Mouse (Mus musculus) neural tube, embryonic 14.5 days (tissue): ENCODE measurements at regions not wholly inside any gene's neighbourhood (a gene's known extent, or its start where the extent isn't known, plus 50 kb on each side); places are given as distances from the start of the nearest gene placed in this dataset.

Source experiments
- ATAC-seq: fragments of 200-750 bp; cut with Nextera tagmentation; 2 replicates; pipeline ENCODE4 v1.8.0; 2017; ENCODE audit warnings: low read depth, mild to moderate bottlenecking, moderate TSS enrichment, moderate library complexity
- H3K27ac ChIP-seq: fragments of 300-500 bp; sonication (generic); 2 replicates; pipeline ENCODE4 v1.5.1; 2014; ENCODE audit warnings: low read depth, mild to moderate bottlenecking, control low read depth, low read length, moderate library complexity, mixed read lengths
- H3K27me3 ChIP-seq: fragments of 300-500 bp; sonication (generic); 2 replicates; pipeline ENCODE4 v1.6.1; 2014; ENCODE audit warnings: low read length; ENCODE audit not compliant: control insufficient read depth, insufficient read depth
- H3K36me3 ChIP-seq: fragments of 300-500 bp; sonication (generic); 2 replicates; pipeline ENCODE4 v1.6.1; 2014; ENCODE audit warnings: low read length, mixed read lengths; ENCODE audit not compliant: control insufficient read depth, insufficient read depth
- H3K4me1 ChIP-seq: fragments of 300-500 bp; sonication (generic); 2 replicates; pipeline ENCODE4 v1.6.1; 2014; ENCODE audit warnings: low read length; ENCODE audit not compliant: control insufficient read depth, insufficient read depth
- H3K4me2 ChIP-seq: fragments of 300-500 bp; sonication (generic); 2 replicates; pipeline ENCODE4 v1.6.1; 2014; ENCODE audit warnings: mild to moderate bottlenecking, low read depth, low read length, control low read depth
- H3K4me3 ChIP-seq: fragments of 300-500 bp; sonication (generic); 2 replicates; pipeline ENCODE4 v1.5.1; 2014; ENCODE audit warnings: low read depth, low read length, control low read depth, mixed read lengths
- H3K9ac ChIP-seq: fragments of 300-500 bp; sonication (generic); replicated peaks from 2 replicates; pipeline ENCODE4 v1.6.1; 2014; ENCODE audit warnings: low read depth, mild to moderate bottlenecking, control low read depth, low read length, mixed read lengths
- H3K9me3 ChIP-seq: fragments of 300-500 bp; sonication (generic); 2 replicates; pipeline ENCODE4 v1.6.1; 2016; ENCODE audit warnings: low read length; ENCODE audit not compliant: control insufficient read depth
- WGBS: fragments of 180-500 bp; shearing (Covaris S2); extraction: QIAGEN DNeasy Blood & Tissue Kit; methylation state at CpG from one replicate; pipeline ENCODE4 v1.1.7; 2014; 5-methylcytosine and 5-hydroxymethylcytosine counted together

- no peaks in the 10 kb centered on the region for H3K36me3 ChIP-seq
- H3K27ac ChIP-seq: no peak overlapping the region
- no peaks in the 10 kb centered on the region for H3K27me3 ChIP-seq
- H3K4me3 ChIP-seq: no peak overlapping the region
- H3K9me3 ChIP-seq: 0 out of 2 replicates have a peak, but pooled peaks cover 6% of the 10 kb centered on the region
- no peak overlapping the region for H3K9ac ChIP-seq
- H3K4me2 ChIP-seq: no peak overlapping the region
- ATAC-seq: no peak
- no peaks in the 10 kb centered on the region for H3K4me1 ChIP-seq
- WGBS: 73% methylated on average over 10 of the region's 10 CpGs
These were observed 62.4 kb upstream of the Kdr start for GRCm38 (mm10) chr5:76040454-76041203.

GRCm38 (mm10) chr5:76028729-76029128, 50.5 kb upstream of the Kdr start:
- Histone ChIP-seq H3K4me3 (no peak overlapping the region), H3K4me1 (no peaks in the 10 kb centered on the region), H3K9ac (no peak overlapping the region), H3K27me3 (no peaks in the 10 kb centered on the region), H3K9me3 (no peaks in the 10 kb centered on the region), H3K27ac (no peak overlapping the region), H3K36me3 (no peaks in the 10 kb centered on the region), H3K4me2 (no peak overlapping the region)
- ATAC-seq: no peak
- WGBS: 37% methylated on average over 4 of the region's 4 CpGs
